Mouse (Mus musculus) heart, embryonic 12.5 days (tissue): Measurements from ENCODE around the gene Trim46. TPM values are rescaled to one million over a fixed set of nuclear protein-coding genes. Genes with fewer than 3 reads are reported as not detected.

ENCODE experiments used
- ATAC-seq: fragments of 200-750 bp; cut with Nextera tagmentation; 2 replicates; pipeline ENCODE4 v1.8.0; 2017; ENCODE audit warnings: moderate TSS enrichment, moderate library complexity; ENCODE audit not compliant: insufficient number of reproducible peaks, low FRiP score
- H3K27ac ChIP-seq: fragments of 300-500 bp; sonication (generic); 2 replicates; pipeline ENCODE4 v1.5.1; 2016; ENCODE audit warnings: mild to moderate bottlenecking, moderate library complexity; ENCODE audit not compliant: poor library complexity, severe bottlenecking
- H3K27me3 ChIP-seq: fragments of 300-500 bp; sonication (generic); replicated peaks from 2 replicates; pipeline ENCODE4 v1.6.1; 2016; ENCODE audit warnings: mild to moderate bottlenecking, moderate library complexity
- H3K36me3 ChIP-seq: fragments of 300-500 bp; sonication (generic); 2 replicates; pipeline ENCODE4 v1.6.1; 2016; ENCODE audit warnings: mild to moderate bottlenecking, moderate library complexity
- H3K4me1 ChIP-seq: fragments of 300-500 bp; sonication (generic); replicated peaks from 2 replicates; pipeline ENCODE4 v1.6.1; 2016; ENCODE audit warnings: mild to moderate bottlenecking
- H3K4me2 ChIP-seq: fragments of 300-500 bp; sonication (generic); 2 replicates; pipeline ENCODE4 v1.6.1; 2016; ENCODE audit warnings: mild to moderate bottlenecking, moderate library complexity
- H3K4me3 ChIP-seq: fragments of 300-500 bp; sonication (generic); 2 replicates; pipeline ENCODE4 v1.5.1; 2016; ENCODE audit warnings: mild to moderate bottlenecking
- H3K9ac ChIP-seq: fragments of 300-500 bp; sonication (generic); 2 replicates; pipeline ENCODE4 v1.6.1; 2016; ENCODE audit warnings: mild to moderate bottlenecking, moderate library complexity
- H3K9me3 ChIP-seq: fragments of 300-500 bp; sonication (generic); replicated peaks from 2 replicates; pipeline ENCODE4 v1.6.1; 2016; ENCODE audit warnings: mild to moderate bottlenecking, moderate library complexity
- WGBS: fragments of 180-500 bp; shearing (Covaris S2); methylation state at CpG from one replicate; pipeline ENCODE4 v1.1.7; 2016; 5-methylcytosine and 5-hydroxymethylcytosine counted together
- polyA plus RNA-seq: library from polyadenylated mRNA; unstranded; fragments of >200 nt; fragmentation: Nextera tagmentation; extraction: Ambion mirVana; gene quantifications from 2 replicates; pipeline ENCODE4 v1.2.1, GENCODE M21; 2016

Trim46 gene
- polyA plus RNA-seq, 1 experiment from 2014 or later, result 0.89 TPM

DNA sequence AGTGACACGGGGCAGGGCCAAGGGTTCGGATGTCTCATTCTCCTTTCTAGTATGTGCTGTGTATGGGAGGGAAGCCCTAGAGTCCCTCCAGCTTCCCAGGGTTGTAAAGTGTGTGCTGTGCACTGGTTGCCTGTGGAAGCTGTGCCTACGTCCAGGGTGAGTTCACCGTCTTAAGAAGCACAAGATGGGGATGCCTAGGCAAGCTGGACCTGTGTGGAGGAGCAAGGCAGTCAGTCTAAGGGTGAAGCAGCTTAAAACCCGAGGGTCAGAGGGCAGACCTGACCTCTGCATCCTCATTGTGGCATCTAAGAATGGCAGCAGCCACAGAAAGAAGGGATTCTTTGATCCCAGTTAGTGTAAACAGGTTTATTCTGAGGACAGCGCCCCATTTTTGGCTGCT is 37.4 kb downstream of the Trim46 start:
- Histone ChIP-seq H3K9me3 (no peaks in the 10 kb centered on the region), H3K9ac (no peak overlapping the region), H3K4me1 (peaks cover 11% of the 10 kb centered on the region), H3K4me3 (no peak overlapping the region), H3K4me2 (no peak overlapping the region), H3K27me3 (no peaks in the 10 kb centered on the region), H3K27ac (no peak overlapping the region), H3K36me3 (peaks cover 76% of the 10 kb centered on the region)
- ATAC-seq, result no peak
- WGBS, result 86% methylated on average over 6 of the region's 6 CpGs

- Histone ChIP-seq H3K4me3 (no peak overlapping the region), H3K4me1 (peaks cover 15% of the 10 kb centered on the region), H3K27me3 (no peaks in the 10 kb centered on the region), H3K4me2 (no peak overlapping the region), H3K9ac (no peak overlapping the region), H3K27ac (no peak overlapping the region), H3K36me3 (peaks cover 76% of the 10 kb centered on the region), H3K9me3 (no peaks in the 10 kb centered on the region)
- ATAC-seq, result no peak
- WGBS, result 86% methylated on average over 13 of the region's 13 CpGs
Observed at GRCm38 (mm10) chr3:89208075-89208657, 37.9 kb downstream of the Trim46 start.

DNA sequence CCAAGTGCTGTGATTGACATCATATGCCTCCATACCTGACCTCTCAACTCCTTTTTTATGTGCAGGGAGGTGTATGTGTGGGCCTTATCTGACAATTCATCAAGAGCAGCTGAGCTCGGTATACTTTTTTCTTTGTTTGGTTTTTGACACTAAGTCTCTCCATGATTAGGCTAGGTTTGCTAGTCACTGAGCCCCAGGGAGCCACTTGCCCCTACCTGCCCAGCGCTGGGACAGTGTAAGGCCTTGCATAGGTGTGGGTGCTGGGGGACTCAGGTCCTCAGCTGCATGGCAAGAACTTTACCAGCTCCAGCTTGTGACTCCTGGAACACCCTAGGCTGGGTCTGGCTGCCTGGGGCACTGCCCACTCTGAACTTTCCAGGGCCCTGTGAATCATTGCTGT is 39.4 kb downstream of the Trim46 start:
- ATAC-seq, result no peak
- H3K4me3 ChIP-seq, result no peak overlapping the region
- H3K9ac ChIP-seq, result no peak overlapping the region
- peaks cover 10% of the 10 kb centered on the region for H3K4me1 ChIP-seq
- WGBS, result 86% methylated on average over 2 of the region's 2 CpGs
- H3K27ac ChIP-seq, result no peak overlapping the region
- peaks cover 76% of the 10 kb centered on the region for H3K36me3 ChIP-seq
- H3K9me3 ChIP-seq, result no peaks in the 10 kb centered on the region
- no peaks in the 10 kb centered on the region for H3K27me3 ChIP-seq
- H3K4me2 ChIP-seq, result no peak overlapping the region

- H3K27ac ChIP-seq, result no peak overlapping the region
- ATAC-seq, result no peak
- no peak overlapping the region for H3K4me2 ChIP-seq
- peaks cover 8% of the 10 kb centered on the region for H3K4me1 ChIP-seq
- 88% methylated on average over 7 of the region's 7 CpGs for WGBS
- H3K36me3 ChIP-seq, result peaks cover 72% of the 10 kb centered on the region
- no peak overlapping the region for H3K9ac ChIP-seq
- H3K9me3 ChIP-seq, result no peaks in the 10 kb centered on the region
- H3K27me3 ChIP-seq, result no peaks in the 10 kb centered on the region
- no peak overlapping the region for H3K4me3 ChIP-seq
Observed at GRCm38 (mm10) chr3:89206079-89206478, 40.0 kb downstream of the Trim46 start.

DNA sequence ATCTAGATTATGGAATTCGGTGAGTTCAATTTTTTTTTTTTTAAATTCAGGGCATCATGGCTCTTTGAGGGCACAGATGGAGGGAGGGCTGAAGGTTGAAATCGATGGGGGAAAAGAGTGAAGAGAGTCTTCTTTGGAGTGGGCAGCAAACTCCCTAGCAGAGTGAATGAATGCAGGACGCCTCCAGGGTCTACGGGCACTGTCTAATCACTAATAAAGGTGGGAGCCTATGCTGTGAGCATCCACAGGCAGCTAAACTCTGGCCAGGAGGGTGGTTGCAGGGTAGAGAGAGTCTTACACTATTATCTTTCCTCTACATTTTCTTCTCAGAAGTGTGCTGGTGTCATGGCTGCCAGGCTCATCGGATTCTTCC is 43.0 kb downstream of the Trim46 start:
- ATAC-seq, result no peak
- peak overlapping the region; percentile 72 for H3K4me2 ChIP-seq
- H3K9me3 ChIP-seq, result no peaks in the 10 kb centered on the region
- peak overlapping the region; percentile 60 for H3K4me3 ChIP-seq
- 31% methylated on average over 5 of the region's 5 CpGs for WGBS
- H3K27ac ChIP-seq, result no peak overlapping the region
- H3K9ac ChIP-seq, result peak overlapping the region; percentile 67
- no peaks in the 10 kb centered on the region for H3K27me3 ChIP-seq
- H3K36me3 ChIP-seq, result peaks cover 43% of the 10 kb centered on the region
- H3K4me1 ChIP-seq, result peaks cover 5% of the 10 kb centered on the region

GRCm38 (mm10) chr3:89202253-89203141 is 43.6 kb downstream of the Trim46 start, which contains the start of gene Gba:
Gene Gba, plus strand, starts transcription at chr3:89202928.
- H3K36me3 ChIP-seq, result peaks cover 36% of the 10 kb centered on the region
- peak within 1 kb of the TSS; percentile 67 for H3K9ac ChIP-seq
- no peaks in the 10 kb centered on the region for H3K9me3 ChIP-seq
- peak; percentile 90 for ATAC-seq
- peaks cover 5% of the 10 kb centered on the region for H3K4me1 ChIP-seq
- WGBS, result 24% methylated on average over 13 of the region's 13 CpGs
- H3K4me2 ChIP-seq, result peak within 1 kb of the TSS; percentile 72
- no peaks in the 10 kb centered on the region for H3K27me3 ChIP-seq
- no peak within 1 kb of the TSS for H3K27ac ChIP-seq
- peak within 1 kb of the TSS; percentile 60 for H3K4me3 ChIP-seq

- Histone ChIP-seq H3K4me1 (peaks cover 14% of the 10 kb centered on the region), H3K27ac (no peak overlapping the region), H3K4me3 (no peak overlapping the region), H3K4me2 (no peak overlapping the region), H3K27me3 (no peaks in the 10 kb centered on the region), H3K36me3 (peaks cover 10% of the 10 kb centered on the region), H3K9me3 (no peaks in the 10 kb centered on the region), H3K9ac (no peak overlapping the region)
- WGBS, result 67% methylated on average over 3 of the region's 3 CpGs
- no peak for ATAC-seq
Observed at GRCm38 (mm10) chr3:89199839-89200238, 46.3 kb downstream of the Trim46 start.

DNA sequence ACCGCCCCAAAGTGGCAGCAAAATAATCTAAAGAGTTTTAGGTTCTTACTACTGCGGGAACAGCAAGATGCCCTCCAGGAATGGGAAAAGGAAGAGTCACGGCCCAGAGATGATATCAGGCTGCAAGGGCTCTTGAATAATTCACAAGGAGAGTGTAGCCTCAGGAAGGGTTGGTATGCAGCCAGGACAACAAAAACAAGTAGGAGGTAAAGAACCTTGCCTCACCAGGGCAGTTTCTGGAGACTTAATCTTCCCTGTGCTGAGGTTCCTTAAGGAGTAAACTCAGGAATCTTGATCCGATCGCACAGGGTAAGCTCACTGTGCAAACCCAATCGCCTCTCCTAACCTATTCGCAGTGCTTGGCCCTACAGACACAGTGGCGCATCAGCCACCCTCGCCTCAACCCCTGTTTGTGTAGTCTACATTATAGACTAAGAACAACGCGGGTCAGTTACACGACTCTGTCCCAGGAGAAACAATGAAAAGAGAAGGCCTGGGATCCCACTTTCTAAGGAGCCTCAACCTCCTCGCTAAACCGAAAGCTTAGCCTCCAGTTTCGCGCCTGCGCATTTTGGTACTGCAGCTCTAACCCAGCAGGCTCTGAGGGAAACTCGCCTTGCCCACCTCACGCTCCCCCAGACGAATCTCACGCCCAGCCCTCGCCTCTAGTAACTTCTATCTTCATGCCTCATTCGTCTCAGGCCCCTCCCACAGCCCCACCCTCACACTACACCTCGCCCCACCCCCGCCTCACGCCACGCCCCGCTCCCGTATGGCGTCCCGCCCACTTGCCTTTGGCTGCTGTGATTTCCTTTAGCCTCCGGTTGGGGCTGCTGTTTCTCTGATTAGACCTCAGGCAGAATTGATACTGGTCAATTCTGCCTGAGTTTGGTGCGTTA is 49.9 kb downstream of the Trim46 start:
- Histone ChIP-seq H3K9ac (peak overlapping the region; percentile 69), H3K4me2 (peak overlapping the region; percentile 75)
- 7% methylated on average over 33 of the region's 33 CpGs for WGBS

GRCm38 (mm10) chr3:89193853-89194252 is 52.3 kb downstream of the Trim46 start:
- no peak overlapping the region for H3K4me3 ChIP-seq
- WGBS, result 88% methylated on average over 2 of the region's 2 CpGs
- no peak for ATAC-seq

More for the DNA sequence above, 49.9 kb downstream of the Trim46 start:
- ATAC-seq, result peak; percentile 96
- Histone ChIP-seq H3K27me3 (no peaks in the 10 kb centered on the region), H3K9me3 (no peaks in the 10 kb centered on the region), H3K4me3 (peak overlapping the region; percentile 46), H3K27ac (peak overlapping the region; percentile 27), H3K36me3 (no peaks in the 10 kb centered on the region), H3K4me1 (peaks cover 9% of the 10 kb centered on the region)

DNA sequence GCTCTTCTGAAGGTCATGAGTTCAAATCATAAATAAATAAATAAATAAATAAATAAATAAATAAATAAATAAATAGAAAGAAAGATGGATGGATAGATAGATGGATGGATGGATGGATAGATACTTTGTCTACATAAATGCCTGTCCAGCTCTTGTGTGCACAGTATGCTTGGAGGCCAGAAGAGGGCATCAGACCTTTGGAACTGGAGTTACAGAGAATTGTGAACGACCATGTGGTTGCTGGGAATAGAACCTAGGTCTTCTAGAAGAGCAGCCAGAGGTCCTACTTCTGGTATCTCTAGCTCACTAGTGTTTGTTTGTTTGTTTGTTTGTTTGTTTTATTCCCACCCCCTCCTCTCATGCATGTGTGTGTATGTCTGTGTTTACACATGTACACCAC is 52.8 kb downstream of the Trim46 start:
- 63% methylated on average over 1 of the region's 1 CpGs for WGBS
- peaks cover 9% of the 10 kb centered on the region for H3K4me1 ChIP-seq
- no peaks in the 10 kb centered on the region for H3K9me3 ChIP-seq

More at GRCm38 (mm10) chr3:89193853-89194252, 52.3 kb downstream of the Trim46 start:
- no peaks in the 10 kb centered on the region for H3K9me3 ChIP-seq
- H3K36me3 ChIP-seq, result peaks cover 1% of the 10 kb centered on the region; the same call in 1 of the 2 replicates
- H3K4me2 ChIP-seq, result no peak overlapping the region
- no peak overlapping the region for H3K27ac ChIP-seq
- H3K4me1 ChIP-seq, result peaks cover 9% of the 10 kb centered on the region
- no peak overlapping the region for H3K9ac ChIP-seq
- no peaks in the 10 kb centered on the region for H3K27me3 ChIP-seq

More for the DNA sequence above, 52.8 kb downstream of the Trim46 start:
- Histone ChIP-seq H3K4me3 (no peak overlapping the region), H3K36me3 (peaks cover 6% of the 10 kb centered on the region; the same call in 1 of the 2 replicates), H3K9ac (no peak overlapping the region), H3K27ac (no peak overlapping the region), H3K27me3 (no peaks in the 10 kb centered on the region), H3K4me2 (no peak overlapping the region)
- ATAC-seq, result no peak
